8 mouse cellular contexts compared by ENCODE assay signal in genomic region chr15:81859330-81860255, GRCm38 (mm10). TPM values are rescaled to one million over a fixed set of nuclear protein-coding genes. Genes with fewer than 3 reads are reported as not detected.
DNase-seq lines count a peak whose midpoint lies in the region; ATAC-seq and TF ChIP-seq lines count a peak whose summit lies in the region.

No protein-coding gene starts in this region.

- under 1% methylated on average over 39 of the region's 39 CpGs for WGBS in forebrain, embryonic 10.5 days
- WGBS in heart, embryonic 15.5 days = under 1% methylated on average over 39 of the region's 39 CpGs
- WGBS in liver, embryonic 14.5 days (ENCODE audit: insufficient replicate concordance) = under 1% methylated on average over 39 of the region's 39 CpGs
- WGBS in neural tube, embryonic 11.5 days = under 1% methylated on average over 38 of the region's 39 CpGs
- WGBS in stomach, postnatal 0 days = under 1% methylated on average over 39 of the region's 39 CpGs

- peak overlapping the region; percentile 96 for H3K9ac ChIP-seq in heart, embryonic 15.5 days
- peak overlapping the region; percentile 86 for H3K9ac ChIP-seq in liver, embryonic 14.5 days (replicated peaks)
- H3K9ac ChIP-seq in neural tube, embryonic 11.5 days (ENCODE audit: low read length) = peak overlapping the region; percentile 79; the same call in 1 of the 2 replicates
- H3K9ac ChIP-seq in stomach, postnatal 0 days (ENCODE audit: low read length) = peak overlapping the region; percentile 94

- peak overlapping the region; percentile 96 for H3K4me3 ChIP-seq in forebrain, embryonic 10.5 days
- peak overlapping the region; percentile 97 for H3K4me3 ChIP-seq in heart, embryonic 15.5 days
- peak overlapping the region; percentile 87 to 89 for H3K4me3 ChIP-seq in liver, embryonic 14.5 days (ENCODE audit: insufficient read depth in 1 of 2, low read depth in 2 of 2, low read length in 2 of 2)
- peak overlapping the region; percentile 94 for H3K4me3 ChIP-seq in neural tube, embryonic 11.5 days (ENCODE audit: low read depth, low read length)
- peak overlapping the region; percentile 84 for H3K4me3 ChIP-seq in stomach, postnatal 0 days (ENCODE audit: low read depth, low read length)

- H3K36me3 ChIP-seq in forebrain, embryonic 10.5 days (replicated peaks) = peaks cover 18% of the 10 kb centered on the region
- H3K36me3 ChIP-seq in heart, embryonic 15.5 days = peaks cover 5% of the 10 kb centered on the region; the same call in 1 of the 2 replicates
- H3K36me3 ChIP-seq in liver, embryonic 14.5 days (replicated peaks; ENCODE audit: control insufficient read depth, insufficient read depth, low read depth) = peaks cover 3% of the 10 kb centered on the region
- H3K36me3 ChIP-seq in neural tube, embryonic 11.5 days (ENCODE audit: control insufficient read depth, insufficient read depth, low read length) = peaks cover 6% of the 10 kb centered on the region; the same call in 1 of the 2 replicates
- 0 out of 2 replicates have a peak, but pooled peaks cover 4% of the 10 kb centered on the region for H3K36me3 ChIP-seq in stomach, postnatal 0 days (ENCODE audit: control insufficient read depth, insufficient read depth, low read length)

- peak overlapping the region; percentile 91 for H3K4me2 ChIP-seq in heart, embryonic 15.5 days
- H3K4me2 ChIP-seq in liver, embryonic 14.5 days (ENCODE audit: low read depth) = peak overlapping the region; percentile 71
- H3K4me2 ChIP-seq in neural tube, embryonic 11.5 days (ENCODE audit: low read depth) = peak overlapping the region; percentile 97
- peak overlapping the region; percentile 60 for H3K4me2 ChIP-seq in stomach, postnatal 0 days (replicated peaks; ENCODE audit: low read depth)

- DNase-seq in c-Kit-positive CD71-negative TER-119-negative erythroid progenitor cells, embryonic 14.5 days (ENCODE audit: low read depth) = peak; percentile 42
- peak; percentile 90 for DNase-seq in forebrain, embryonic 10.5 days (ENCODE audit: extremely low spot score, low spot score)
- peak; percentile 87 to 91 for DNase-seq in kidney, postnatal 25 days
- DNase-seq in liver, embryonic 14.5 days (ENCODE audit: low read depth in 3 of 3, low spot score in 3 of 3) = peak; percentile 85 to 88 (median 86)
- peak; percentile 86 for DNase-seq in neural tube, embryonic 11.5 days (ENCODE audit: low spot score)
- DNase-seq in stomach, postnatal 0 days (ENCODE audit: low spot score) = peak; percentile 89

- ATAC-seq in CD4-positive, CD25-positive, alpha-beta regulatory T cell, adult 4 months = peak; percentile 75
- peak; percentile 81 for ATAC-seq in heart, embryonic 15.5 days (replicated peaks; ENCODE audit: insufficient number of reproducible peaks, insufficient read depth, low FRiP score, low read depth)
- peak; percentile 64 for ATAC-seq in liver, embryonic 14.5 days (ENCODE audit: insufficient read depth)
- ATAC-seq in neural tube, embryonic 11.5 days (ENCODE audit: insufficient read depth, low FRiP score, low TSS enrichment) = peak; percentile 75
- peak; percentile 79 for ATAC-seq in stomach, postnatal 0 days (ENCODE audit: low FRiP score, low TSS enrichment)

- peaks cover 45% of the 10 kb centered on the region for H3K4me1 ChIP-seq in forebrain, embryonic 10.5 days
- peaks cover 20% of the 10 kb centered on the region for H3K4me1 ChIP-seq in heart, embryonic 15.5 days (replicated peaks)
- H3K4me1 ChIP-seq in liver, embryonic 14.5 days (replicated peaks; ENCODE audit: control insufficient read depth in 2 of 2, insufficient read depth in 2 of 2, low read length in 1 of 2) = peaks cover 12 to 13% of the 10 kb centered on the region in 2 experiments
- H3K4me1 ChIP-seq in neural tube, embryonic 11.5 days (ENCODE audit: control insufficient read depth, insufficient read depth, low read length) = peaks cover 12% of the 10 kb centered on the region; the same call in 1 of the 2 replicates
- no peaks in the 10 kb centered on the region; the same call in 1 of the 2 replicates for H3K4me1 ChIP-seq in stomach, postnatal 0 days (replicated peaks; ENCODE audit: control insufficient read depth, insufficient read depth)

- no peaks in the 10 kb centered on the region for H3K27me3 ChIP-seq in forebrain, embryonic 10.5 days (ENCODE audit: poor library complexity, severe bottlenecking)
- no peaks in the 10 kb centered on the region for H3K27me3 ChIP-seq in heart, embryonic 15.5 days
- no peaks in the 10 kb centered on the region for H3K27me3 ChIP-seq in liver, embryonic 14.5 days (ENCODE audit: control insufficient read depth, insufficient read depth, low read length)
- no peaks in the 10 kb centered on the region for H3K27me3 ChIP-seq in neural tube, embryonic 11.5 days (ENCODE audit: control insufficient read depth, insufficient read depth, low read length)
- no peaks in the 10 kb centered on the region for H3K27me3 ChIP-seq in stomach, postnatal 0 days (ENCODE audit: control insufficient read depth, insufficient read depth, low read length)

- no peaks in the 10 kb centered on the region for H3K9me3 ChIP-seq in forebrain, embryonic 10.5 days
- H3K9me3 ChIP-seq in heart, embryonic 15.5 days (replicated peaks) = no peaks in the 10 kb centered on the region
- no peaks in the 10 kb centered on the region for H3K9me3 ChIP-seq in liver, embryonic 14.5 days (ENCODE audit: control insufficient read depth, low read length)
- H3K9me3 ChIP-seq in neural tube, embryonic 11.5 days (ENCODE audit: control insufficient read depth, low read length) = no peaks in the 10 kb centered on the region
- H3K9me3 ChIP-seq in stomach, postnatal 0 days (ENCODE audit: control insufficient read depth, low read length) = no peaks in the 10 kb centered on the region

- peak overlapping the region; percentile 95 for H3K27ac ChIP-seq in forebrain, embryonic 10.5 days
- H3K27ac ChIP-seq in heart, embryonic 15.5 days = peak overlapping the region; percentile 98
- H3K27ac ChIP-seq in liver, embryonic 14.5 days = peak overlapping the region; percentile 92
- H3K27ac ChIP-seq in neural tube, embryonic 11.5 days (ENCODE audit: low read depth, low read length) = peak overlapping the region; percentile 51
- peak overlapping the region; percentile 98 for H3K27ac ChIP-seq in stomach, postnatal 0 days (replicated peaks)

- no peak for TF ChIP-seq CTCF in liver, embryonic 14.5 days (IDR thresholded peaks at IDR 0.05; ENCODE audit: low read depth)
- TF ChIP-seq CTCF in stomach, postnatal 0 days (IDR thresholded peaks at IDR 0.05; ENCODE audit: low read depth) = no peak

- TF ChIP-seq EP300 in liver, embryonic 14.5 days (IDR thresholded peaks at IDR 0.05; ENCODE audit: low read depth) = no peak
- TF ChIP-seq EP300 in stomach, postnatal 0 days (optimal IDR thresholded peaks at IDR 0.05) = peak; percentile 79

RNA-seq across cellular contexts. Expression of gene Tob2, which starts 1.0 kb away (rescaled TPM):
- 10 to 100 TPM; 37.2 to 42.7 TPM for polyA plus RNA-seq in CD4-positive, CD25-positive, alpha-beta regulatory T cell, adult 4 months (2017; shearing (Covaris generic))
- polyA plus RNA-seq in forebrain, embryonic 10.5 days (2016; fragmentation: Nextera tagmentation; extraction: Ambion mirVana) = 20.1 and 20.3 TPM in 2 replicates
- polyA plus RNA-seq in heart, embryonic 15.5 days (2015; fragmentation: Nextera tagmentation; extraction: Ambion mirVana) = 15.8 and 17.6 TPM in 2 replicates
- polyA plus RNA-seq in liver, embryonic 14.5 days (2012; rRNA removed) = 4.9 and 5.1 TPM in 2 replicates
- polyA plus RNA-seq in liver, embryonic 14.5 days (2014; fragmentation: Nextera tagmentation; extraction: Ambion mirVana) = 5.6 and 7.2 TPM in 2 replicates
- 15.8 and 15.9 TPM in 2 replicates for polyA plus RNA-seq in neural tube, embryonic 11.5 days (2014; fragmentation: Nextera tagmentation; extraction: Ambion mirVana)
- 18.8 and 20.5 TPM in 2 replicates for polyA plus RNA-seq in stomach, postnatal 0 days (2015; fragmentation: Nextera tagmentation; extraction: Ambion mirVana)

RNA-seq across cellular contexts. Expression of gene Phf5a, which starts 12.1 kb away (rescaled TPM):
- 100 to 1,000 TPM in 1 of 2 experiments, 10 to 100 TPM in 1; 89.8 to 111 TPM for polyA plus RNA-seq in CD4-positive, CD25-positive, alpha-beta regulatory T cell, adult 4 months (2017; shearing (Covaris generic))
- 255 and 271 TPM in 2 replicates for polyA plus RNA-seq in forebrain, embryonic 10.5 days (2016; fragmentation: Nextera tagmentation; extraction: Ambion mirVana)
- polyA plus RNA-seq in heart, embryonic 15.5 days (2015; fragmentation: Nextera tagmentation; extraction: Ambion mirVana) = 70.5 and 97.6 TPM in 2 replicates
- 42.3 and 72.6 TPM in 2 replicates for polyA plus RNA-seq in liver, embryonic 14.5 days (2012; rRNA removed)
- 120 and 130 TPM in 2 replicates for polyA plus RNA-seq in liver, embryonic 14.5 days (2014; fragmentation: Nextera tagmentation; extraction: Ambion mirVana)
- polyA plus RNA-seq in neural tube, embryonic 11.5 days (2014; fragmentation: Nextera tagmentation; extraction: Ambion mirVana) = 197 and 203 TPM in 2 replicates
- polyA plus RNA-seq in stomach, postnatal 0 days (2015; fragmentation: Nextera tagmentation; extraction: Ambion mirVana) = 75.8 and 77.0 TPM in 2 replicates

RNA-seq across cellular contexts. Expression of gene Aco2, which starts 12.5 kb away (rescaled TPM):
- 100 to 1,000 TPM in 1 of 2 experiments, 10 to 100 TPM in 1; 94.3 to 166 TPM for polyA plus RNA-seq in CD4-positive, CD25-positive, alpha-beta regulatory T cell, adult 4 months (2017; shearing (Covaris generic))
- polyA plus RNA-seq in forebrain, embryonic 10.5 days (2016; fragmentation: Nextera tagmentation; extraction: Ambion mirVana) = 147 and 148 TPM in 2 replicates
- polyA plus RNA-seq in heart, embryonic 15.5 days (2015; fragmentation: Nextera tagmentation; extraction: Ambion mirVana) = 610 and 636 TPM in 2 replicates
- polyA plus RNA-seq in liver, embryonic 14.5 days (2012; rRNA removed) = 74.9 and 85.0 TPM in 2 replicates
- 72.1 and 80.6 TPM in 2 replicates for polyA plus RNA-seq in liver, embryonic 14.5 days (2014; fragmentation: Nextera tagmentation; extraction: Ambion mirVana)
- polyA plus RNA-seq in neural tube, embryonic 11.5 days (2014; fragmentation: Nextera tagmentation; extraction: Ambion mirVana) = 190 and 200 TPM in 2 replicates
- polyA plus RNA-seq in stomach, postnatal 0 days (2015; fragmentation: Nextera tagmentation; extraction: Ambion mirVana) = 130 and 141 TPM in 2 replicates

RNA-seq across cellular contexts. Expression of gene Tef, which starts 57.4 kb away (rescaled TPM):
- 10 to 100 TPM; 10.2 to 13.9 TPM for polyA plus RNA-seq in CD4-positive, CD25-positive, alpha-beta regulatory T cell, adult 4 months (2017; shearing (Covaris generic))
- polyA plus RNA-seq in forebrain, embryonic 10.5 days (2016; fragmentation: Nextera tagmentation; extraction: Ambion mirVana) = 13.5 and 13.7 TPM in 2 replicates
- 22.9 and 25.9 TPM in 2 replicates for polyA plus RNA-seq in heart, embryonic 15.5 days (2015; fragmentation: Nextera tagmentation; extraction: Ambion mirVana)
- polyA plus RNA-seq in liver, embryonic 14.5 days (2012; rRNA removed) = 4.4 and 5.1 TPM in 2 replicates
- polyA plus RNA-seq in liver, embryonic 14.5 days (2014; fragmentation: Nextera tagmentation; extraction: Ambion mirVana) = 2.7 and 5.0 TPM in 2 replicates
- polyA plus RNA-seq in neural tube, embryonic 11.5 days (2014; fragmentation: Nextera tagmentation; extraction: Ambion mirVana) = 13.7 and 14.1 TPM in 2 replicates
- polyA plus RNA-seq in stomach, postnatal 0 days (2015; fragmentation: Nextera tagmentation; extraction: Ambion mirVana) = 17.1 and 21.2 TPM in 2 replicates

Comparison
In these comparisons a context has a peak if more than half of its experiments do, and no peak if none do; other contexts are left out.
1. Peak in every context shown above with its lines: DNase-seq, ATAC-seq, H3K4me3 ChIP-seq and H3K27ac ChIP-seq.